Mouse (Mus musculus): ENCODE measurements around the gene Utp14a. TPM values are rescaled to one million over a fixed set of nuclear protein-coding genes. Genes with fewer than 3 reads are reported as not detected.
"Not testable (repeated sequence)": the region's sequence is repeated elsewhere in the genome, so short reads cannot be mapped to it uniquely, and the experiment has no call there.

The Utp14a gene
- polyA plus RNA-seq (2011; ENCODE audit: insufficient read length, low read depth, missing spikeins) = 26.9 and 29.3 TPM in 2 replicates

GRCm38 (mm10) chrX:48256468-48257007 lies at the start of gene Utp14a:
Gene Utp14a (plus strand): TSS chrX:48256862.
- Histone ChIP-seq H3K4me3 (ENCODE audit: insufficient read depth, low read length) (peak within 1 kb of the TSS; percentile 85), H3K4me1 (ENCODE audit: control insufficient read depth, insufficient read depth, low read length) (no peaks in the 10 kb centered on the region), H3K27ac (ENCODE audit: insufficient read depth, low read length) (peak within 1 kb of the TSS; percentile 77)
- TF ChIP-seq POLR2A (IDR thresholded peaks at IDR 0.05; ENCODE audit: low read depth, low read length) = peak; percentile 79
- no peak for TF ChIP-seq CTCF (IDR thresholded peaks at IDR 0.05; ENCODE audit: borderline replicate concordance, insufficient read depth, low read length)

DNA sequence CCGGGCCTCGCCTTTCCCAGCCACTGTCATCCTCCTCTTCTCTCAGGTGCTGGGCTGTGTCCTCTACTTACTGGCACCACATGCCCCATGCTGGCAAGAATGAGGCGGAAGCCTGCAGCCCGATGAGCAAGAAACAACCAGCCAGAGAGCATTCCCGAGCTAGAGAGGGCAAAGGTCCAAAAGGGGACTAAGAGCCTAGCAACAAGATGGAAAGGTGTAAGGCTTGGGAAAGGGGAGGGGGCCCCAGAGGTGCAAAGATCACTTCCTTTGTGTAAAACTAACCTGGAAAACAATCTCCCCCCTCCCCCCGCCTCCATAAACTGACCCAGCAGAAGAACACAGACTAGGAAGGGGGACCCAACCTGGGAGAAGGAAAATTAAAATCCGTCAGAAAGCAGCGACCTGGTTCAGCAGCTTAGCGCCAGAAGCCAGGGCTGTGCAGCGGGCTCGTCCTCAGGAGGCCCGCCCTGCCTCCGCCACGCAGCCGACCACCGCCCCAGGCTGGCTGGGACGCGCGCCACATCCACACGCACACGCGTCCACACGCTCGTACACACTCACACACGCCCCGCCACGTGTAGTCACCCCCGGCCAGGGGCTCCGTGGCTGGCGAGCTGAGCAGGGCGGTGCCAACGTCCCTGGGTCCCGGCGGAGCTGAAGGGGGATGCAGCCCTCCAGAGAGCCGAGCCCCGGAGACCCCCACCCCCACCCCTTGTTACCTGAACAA lies 48.7 kb upstream of the Utp14a start:
- no peak overlapping the region; the same call in 1 of the 2 replicates for H3K27ac ChIP-seq (ENCODE audit: insufficient read depth, low read length)
- TF ChIP-seq CTCF (IDR thresholded peaks at IDR 0.05; ENCODE audit: borderline replicate concordance, insufficient read depth, low read length) = no peak
- TF ChIP-seq POLR2A (IDR thresholded peaks at IDR 0.05; ENCODE audit: low read depth, low read length) = no peak
- H3K4me1 ChIP-seq (ENCODE audit: control insufficient read depth, insufficient read depth, low read length) = no peaks in the 10 kb centered on the region
- peak overlapping the region; percentile 63 for H3K4me3 ChIP-seq (ENCODE audit: insufficient read depth, low read length)

DNA sequence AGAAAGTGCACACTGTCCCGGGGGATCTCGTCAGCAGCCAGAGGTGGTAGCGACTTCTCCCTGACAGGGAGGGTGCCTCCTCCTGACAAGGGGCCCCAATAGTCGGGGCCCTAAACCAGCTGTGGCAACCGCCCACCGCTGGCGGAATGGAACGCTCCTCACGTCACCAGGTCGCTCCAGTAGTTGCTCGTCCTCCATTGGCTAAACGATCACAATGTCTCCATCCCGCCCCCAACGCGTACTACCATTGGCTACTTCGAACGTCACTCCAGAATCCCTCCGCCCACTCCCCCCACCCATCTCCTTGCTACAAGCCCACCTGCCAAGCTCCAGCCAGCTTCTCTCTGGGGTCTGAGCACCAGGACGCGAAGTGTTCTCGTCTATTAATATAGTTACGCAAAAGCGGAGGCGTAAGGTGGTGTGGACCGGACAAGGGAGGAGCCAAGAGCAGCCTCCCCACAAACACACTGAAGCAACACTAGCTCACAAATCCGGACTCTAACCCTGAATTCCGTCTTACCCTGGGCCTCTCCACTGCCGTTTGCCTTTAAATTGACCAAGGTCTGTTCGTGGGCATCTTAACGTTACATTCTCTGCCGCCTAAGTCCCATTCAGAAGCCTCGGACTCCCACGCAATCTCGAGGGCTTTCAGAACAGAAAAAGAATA lies 48.0 kb upstream of the Utp14a start, which contains the start of gene Zdhhc9:
Zdhhc9 (minus strand) TSS at position 360 of the 667 bp plus-strand sequence.
- H3K4me1 ChIP-seq (ENCODE audit: control insufficient read depth, insufficient read depth, low read length) = no peaks in the 10 kb centered on the region
- peak within 1 kb of the TSS; percentile 22; the same call in 1 of the 2 replicates for H3K27ac ChIP-seq (ENCODE audit: insufficient read depth, low read length)
- TF ChIP-seq CTCF (IDR thresholded peaks at IDR 0.05; ENCODE audit: borderline replicate concordance, insufficient read depth, low read length) (no peak), POLR2A (IDR thresholded peaks at IDR 0.05; ENCODE audit: low read depth, low read length) (peak; percentile 61)
- H3K4me3 ChIP-seq (ENCODE audit: insufficient read depth, low read length) = peak within 1 kb of the TSS; percentile 63

DNA sequence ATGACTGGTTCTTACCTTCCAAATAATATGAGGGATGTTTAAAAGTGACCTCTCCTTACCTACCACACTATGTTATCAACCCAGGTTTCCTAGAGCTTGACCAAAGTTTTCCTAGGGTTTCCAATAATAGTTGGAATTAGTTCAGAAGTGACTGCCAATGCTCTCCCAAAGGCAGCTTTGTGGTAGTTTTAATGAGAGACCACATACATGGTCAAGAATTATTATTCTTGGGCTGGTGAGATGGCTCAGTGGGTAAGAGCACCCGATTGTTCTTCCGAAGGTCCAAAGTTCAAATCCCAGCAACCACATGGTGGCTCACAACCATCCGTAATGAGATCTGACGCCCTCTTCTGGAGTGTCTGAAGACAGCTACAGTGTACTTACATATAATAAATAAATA lies 46.9 kb upstream of the Utp14a start:
- H3K4me3 ChIP-seq (ENCODE audit: insufficient read depth, low read length); H3K27ac ChIP-seq (ENCODE audit: insufficient read depth, low read length); H3K4me1 ChIP-seq (ENCODE audit: control insufficient read depth, insufficient read depth, low read length): not testable (repeated sequence)

DNA sequence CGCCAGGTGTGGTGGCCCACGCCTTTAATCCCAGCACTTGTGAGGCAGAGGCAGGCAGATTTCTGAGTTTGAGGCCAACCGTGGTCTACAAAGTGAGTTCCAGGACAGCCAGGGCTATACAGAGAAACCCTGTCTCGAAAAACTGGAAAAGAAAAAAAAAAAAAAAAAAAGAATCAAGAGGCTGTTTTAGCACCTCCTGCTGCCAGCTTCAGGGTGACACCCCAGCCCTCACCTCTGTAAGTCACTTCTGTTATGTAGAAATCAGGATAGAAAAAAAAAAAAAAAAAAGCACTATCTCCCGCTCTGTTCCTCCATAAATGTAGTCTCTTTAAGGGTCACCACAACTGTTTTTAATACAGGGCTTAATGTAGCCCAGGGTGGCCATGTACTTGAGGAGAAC lies 37.2 kb upstream of the Utp14a start:
- TF ChIP-seq CTCF (IDR thresholded peaks at IDR 0.05; ENCODE audit: borderline replicate concordance, insufficient read depth, low read length) (no peak), POLR2A (IDR thresholded peaks at IDR 0.05; ENCODE audit: low read depth, low read length) (no peak)
- no peak overlapping the region for H3K4me3 ChIP-seq (ENCODE audit: insufficient read depth, low read length)
- H3K27ac ChIP-seq (ENCODE audit: insufficient read depth, low read length) = no peak overlapping the region
- no peaks in the 10 kb centered on the region for H3K4me1 ChIP-seq (ENCODE audit: control insufficient read depth, insufficient read depth, low read length)

GRCm38 (mm10) chrX:48222706-48223105 lies 34.0 kb upstream of the Utp14a start:
- Histone ChIP-seq H3K4me3 (ENCODE audit: insufficient read depth, low read length) (no peak overlapping the region), H3K4me1 (ENCODE audit: control insufficient read depth, insufficient read depth, low read length) (no peaks in the 10 kb centered on the region), H3K27ac (ENCODE audit: insufficient read depth, low read length) (no peak overlapping the region)
- no peak for TF ChIP-seq CTCF (IDR thresholded peaks at IDR 0.05; ENCODE audit: borderline replicate concordance, insufficient read depth, low read length)
- TF ChIP-seq POLR2A (IDR thresholded peaks at IDR 0.05; ENCODE audit: low read depth, low read length) = no peak

GRCm38 (mm10) chrX:48226225-48226624 lies 30.4 kb upstream of the Utp14a start:
- TF ChIP-seq CTCF (IDR thresholded peaks at IDR 0.05; ENCODE audit: borderline replicate concordance, insufficient read depth, low read length) (no peak), POLR2A (IDR thresholded peaks at IDR 0.05; ENCODE audit: low read depth, low read length) (no peak)
- Histone ChIP-seq H3K4me1 (ENCODE audit: control insufficient read depth, insufficient read depth, low read length) (no peaks in the 10 kb centered on the region), H3K27ac (ENCODE audit: insufficient read depth, low read length) (no peak overlapping the region), H3K4me3 (ENCODE audit: insufficient read depth, low read length) (no peak overlapping the region)

- H3K27ac ChIP-seq (ENCODE audit: insufficient read depth, low read length) = no peak overlapping the region
- no peaks in the 10 kb centered on the region for H3K4me1 ChIP-seq (ENCODE audit: control insufficient read depth, insufficient read depth, low read length)
- TF ChIP-seq CTCF (IDR thresholded peaks at IDR 0.05; ENCODE audit: borderline replicate concordance, insufficient read depth, low read length) (no peak), POLR2A (IDR thresholded peaks at IDR 0.05; ENCODE audit: low read depth, low read length) (no peak)
- no peak overlapping the region for H3K4me3 ChIP-seq (ENCODE audit: insufficient read depth, low read length)
Measured at GRCm38 (mm10) chrX:48234417-48234816, 22.2 kb upstream of the Utp14a start.

DNA sequence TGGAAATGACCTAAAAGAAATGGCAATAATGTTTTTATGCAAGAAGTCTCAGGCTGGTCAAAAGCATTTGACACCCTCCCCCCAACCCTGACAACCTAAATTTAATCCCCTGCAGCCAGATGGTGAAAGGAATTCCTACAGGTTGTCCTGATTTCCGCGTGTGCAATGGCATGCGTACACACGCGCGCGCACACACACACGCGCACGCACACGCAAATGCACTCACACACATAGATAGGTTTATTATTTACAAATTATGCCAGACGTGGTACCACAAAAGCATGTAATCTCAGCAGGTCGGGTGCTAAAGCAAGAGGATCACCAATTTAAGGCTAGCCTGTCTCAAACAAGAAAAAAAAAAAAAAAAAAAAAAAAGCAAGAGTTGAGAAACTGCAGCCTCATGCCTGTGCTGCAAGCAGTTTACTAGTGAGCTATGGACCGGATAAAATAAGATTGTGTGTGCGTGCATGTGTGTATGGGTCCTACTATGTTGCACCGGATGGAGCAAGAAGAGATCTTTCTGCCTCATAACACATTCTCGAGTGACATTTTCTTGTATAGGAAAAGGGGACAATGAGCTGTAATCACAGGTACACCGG lies 733 bp upstream of the Utp14a start:
- TF ChIP-seq CTCF (IDR thresholded peaks at IDR 0.05; ENCODE audit: borderline replicate concordance, insufficient read depth, low read length) (no peak), POLR2A (IDR thresholded peaks at IDR 0.05; ENCODE audit: low read depth, low read length) (no peak)
- Histone ChIP-seq H3K4me1 (ENCODE audit: control insufficient read depth, insufficient read depth, low read length) (no peaks in the 10 kb centered on the region), H3K27ac (ENCODE audit: insufficient read depth, low read length) (peak overlapping the region; percentile 77), H3K4me3 (ENCODE audit: insufficient read depth, low read length) (peak overlapping the region; percentile 69)
